ENCODE assay signal across 8 mouse cellular contexts in genomic region chr12:13248691-13249572, GRCm38 (mm10). TPM values are rescaled to one million over a fixed set of nuclear protein-coding genes. Genes with fewer than 3 reads are reported as not detected.
A peak's percentile ranks its signal among the peaks of the same experiment; 100 is the strongest.
DNase-seq lines count a peak whose midpoint lies in the region; ATAC-seq and TF ChIP-seq lines count a peak whose summit lies in the region.

Gene Ddx1, minus strand, starts transcription at chr12:13249213.

- H3K27me3 ChIP-seq in heart, embryonic 10.5 days (ENCODE audit: insufficient read depth, poor library complexity, severe bottlenecking): no peaks in the 10 kb centered on the region
- no peaks in the 10 kb centered on the region for H3K27me3 ChIP-seq in kidney, embryonic 15.5 days

- H3K36me3 ChIP-seq in heart, embryonic 10.5 days: peaks cover 13% of the 10 kb centered on the region
- H3K36me3 ChIP-seq in kidney, embryonic 15.5 days: peaks cover 19% of the 10 kb centered on the region

- peak within 1 kb of the TSS; percentile 95 for H3K4me3 ChIP-seq in bone marrow macrophage, adult 2 months (ENCODE audit: insufficient read depth, low read length)
- peak within 1 kb of the TSS; percentile 92 for H3K4me3 ChIP-seq in embryonic fibroblast, embryonic 13.5 days (ENCODE audit: insufficient read depth, low read length)
- peak within 1 kb of the TSS; percentile 89 for H3K4me3 ChIP-seq in heart, embryonic 10.5 days
- peak within 1 kb of the TSS; percentile 87 for H3K4me3 ChIP-seq in kidney, embryonic 15.5 days (replicated peaks)

- TF ChIP-seq CTCF in bone marrow macrophage, adult 2 months (IDR thresholded peaks at IDR 0.05; ENCODE audit: low read depth, low read length): no peak
- no peak for TF ChIP-seq CTCF in embryonic fibroblast, embryonic 13.5 days (IDR thresholded peaks at IDR 0.05; ENCODE audit: borderline replicate concordance, insufficient read depth, low read length)

- peak within 1 kb of the TSS; percentile 56 for H3K4me2 ChIP-seq in kidney, embryonic 15.5 days

- no peak for TF ChIP-seq POLR2A in bone marrow macrophage, adult 2 months (IDR thresholded peaks at IDR 0.05; ENCODE audit: borderline replicate concordance, low read depth, low read length)
- peak; percentile 62 for TF ChIP-seq POLR2A in embryonic fibroblast, embryonic 13.5 days (IDR thresholded peaks at IDR 0.05; ENCODE audit: low read depth, low read length)

- H3K9ac ChIP-seq in kidney, embryonic 15.5 days: peak within 1 kb of the TSS; percentile 86

- peak; percentile 93 for ATAC-seq in kidney, embryonic 15.5 days (replicated peaks; ENCODE audit: low FRiP score)
- peak; percentile 64 for ATAC-seq in monocyte, adult 5-6 weeks (replicated peaks; ENCODE audit: insufficient number of reproducible peaks, low FRiP score, low TSS enrichment, poor library complexity, severe bottlenecking)

- 2% methylated on average over 59 of the region's 59 CpGs for WGBS in heart, embryonic 10.5 days
- 2% methylated on average over 59 of the region's 59 CpGs for WGBS in kidney, embryonic 15.5 days

- DNase-seq in A20 (ENCODE audit: low read depth, low spot score) (peak; percentile 89), liver (peak; percentile 81)
- peak; percentile 89 for DNase-seq in heart, embryonic 10.5 days (ENCODE audit: low spot score)
- DNase-seq in spleen, postnatal 4 days (ENCODE audit: low spot score in 2 of 2): peak; percentile 76 to 89

- H3K4me1 ChIP-seq in bone marrow macrophage, adult 2 months (ENCODE audit: control insufficient read depth, insufficient read depth, low read length): peaks cover 5% of the 10 kb centered on the region; the same call in 1 of the 2 replicates
- no peaks in the 10 kb centered on the region for H3K4me1 ChIP-seq in embryonic fibroblast, embryonic 13.5 days (ENCODE audit: control insufficient read depth, insufficient read depth, low read length)
- H3K4me1 ChIP-seq in heart, embryonic 10.5 days: 0 out of 2 replicates have a peak, but pooled peaks cover 9% of the 10 kb centered on the region
- peaks cover 15% of the 10 kb centered on the region for H3K4me1 ChIP-seq in kidney, embryonic 15.5 days

- H3K9me3 ChIP-seq in heart, embryonic 10.5 days: no peaks in the 10 kb centered on the region
- H3K9me3 ChIP-seq in kidney, embryonic 15.5 days (replicated peaks): no peaks in the 10 kb centered on the region

- peak within 1 kb of the TSS; percentile 35; the same call in 1 of the 2 replicates for H3K27ac ChIP-seq in bone marrow macrophage, adult 2 months (ENCODE audit: insufficient read depth, low read depth, low read length)
- H3K27ac ChIP-seq in embryonic fibroblast, embryonic 13.5 days (ENCODE audit: insufficient read depth, low read length): peak within 1 kb of the TSS; percentile 27; the same call in 1 of the 2 replicates
- H3K27ac ChIP-seq in heart, embryonic 10.5 days: peak within 1 kb of the TSS; percentile 97
- peak within 1 kb of the TSS; percentile 89 for H3K27ac ChIP-seq in kidney, embryonic 15.5 days

RNA-seq across cellular contexts. Expression of gene Ddx1, which starts in this region (rescaled TPM):
- polyA plus RNA-seq in bone marrow macrophage, adult 2 months (2012; ENCODE audit: insufficient read depth, insufficient read length, missing spikeins): 33.9 and 39.6 TPM in 2 replicates
- 183 and 195 TPM in 2 replicates for polyA plus RNA-seq in embryonic fibroblast, embryonic 13.5 days (2011; ENCODE audit: insufficient read length, low read depth, missing spikeins)
- polyA plus RNA-seq in heart, embryonic 10.5 days (2016; fragmentation: Nextera tagmentation; extraction: Ambion mirVana): 138 and 165 TPM in 2 replicates
- 143 and 158 TPM in 2 replicates for polyA plus RNA-seq in kidney, embryonic 15.5 days (2015; fragmentation: Nextera tagmentation; extraction: Ambion mirVana)
- total RNA-seq in monocyte, adult 5-6 weeks (2017): 92.7 to 148 TPM (median 106 TPM) in 3 replicates

Comparison
In these comparisons a context has a peak if more than half of its experiments do, and no peak if none do; other contexts are left out.
1. Peak in every context shown above with its lines: DNase-seq, ATAC-seq, H3K4me3 ChIP-seq and H3K27ac ChIP-seq.
2. H3K27ac ChIP-seq: peak in every context shown above with its lines; median percentile 97 in heart, embryonic 10.5 days; 89 in kidney, embryonic 15.5 days; 35 in bone marrow macrophage, adult 2 months; 27 in embryonic fibroblast, embryonic 13.5 days.